Mouse (Mus musculus): Measurements from ENCODE around the gene Hes5. TPM values are rescaled to one million over a fixed set of nuclear protein-coding genes. Genes with fewer than 3 reads are reported as not detected.

Gene Hes5
- polyA plus RNA-seq, 1 experiment from 2014 or later = 0.94 TPM

DNA sequence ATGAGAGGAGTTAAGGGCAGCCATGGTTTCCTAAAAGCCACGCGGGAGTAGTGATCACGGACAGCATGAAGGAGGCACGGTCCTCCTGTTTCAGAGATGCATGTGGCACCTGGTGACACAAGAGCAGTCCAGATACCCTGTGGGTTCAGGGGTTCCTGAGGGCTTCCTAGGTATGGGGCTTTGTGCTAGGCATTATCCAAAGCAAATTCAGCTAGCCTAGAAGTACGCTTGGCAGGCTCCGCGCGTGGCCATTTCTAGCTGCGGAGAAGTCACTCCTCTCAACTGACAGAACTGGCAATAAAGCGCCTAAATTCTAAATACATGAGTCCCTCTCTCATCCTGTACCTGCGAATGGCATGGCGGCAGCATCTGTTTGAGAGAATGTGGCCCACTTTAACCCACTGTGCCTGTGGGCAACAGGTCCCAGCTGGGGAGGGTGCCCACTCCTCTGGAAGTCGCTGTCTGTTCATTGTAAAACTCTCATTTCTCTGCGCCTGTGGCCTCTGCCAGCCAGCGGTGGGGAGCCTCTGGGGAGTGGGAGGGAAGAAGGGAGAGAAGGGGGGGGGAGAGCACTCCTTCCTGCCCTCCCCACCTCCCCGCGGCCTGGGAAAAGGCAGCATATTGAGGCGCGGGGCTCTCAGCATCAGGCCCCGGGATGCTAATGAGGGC lies 568 bp upstream of the Hes5 start:
- peaks cover 78% of the 10 kb centered on the region for H3K27me3 ChIP-seq
- H3K4me3 ChIP-seq = peak overlapping the region; percentile 47
- H3K4me1 ChIP-seq = peaks cover 61% of the 10 kb centered on the region
- 25% methylated on average over 20 of the region's 20 CpGs for WGBS
- H3K27ac ChIP-seq = no peak overlapping the region
- no peak for ATAC-seq (ENCODE audit: low FRiP score, low read depth)
- peak overlapping the region; percentile 82 for H3K4me2 ChIP-seq (replicated peaks)
- H3K36me3 ChIP-seq = no peaks in the 10 kb centered on the region
- H3K9me3 ChIP-seq = no peaks in the 10 kb centered on the region
- no peak overlapping the region; the same call in 1 of the 2 replicates for H3K9ac ChIP-seq

DNA sequence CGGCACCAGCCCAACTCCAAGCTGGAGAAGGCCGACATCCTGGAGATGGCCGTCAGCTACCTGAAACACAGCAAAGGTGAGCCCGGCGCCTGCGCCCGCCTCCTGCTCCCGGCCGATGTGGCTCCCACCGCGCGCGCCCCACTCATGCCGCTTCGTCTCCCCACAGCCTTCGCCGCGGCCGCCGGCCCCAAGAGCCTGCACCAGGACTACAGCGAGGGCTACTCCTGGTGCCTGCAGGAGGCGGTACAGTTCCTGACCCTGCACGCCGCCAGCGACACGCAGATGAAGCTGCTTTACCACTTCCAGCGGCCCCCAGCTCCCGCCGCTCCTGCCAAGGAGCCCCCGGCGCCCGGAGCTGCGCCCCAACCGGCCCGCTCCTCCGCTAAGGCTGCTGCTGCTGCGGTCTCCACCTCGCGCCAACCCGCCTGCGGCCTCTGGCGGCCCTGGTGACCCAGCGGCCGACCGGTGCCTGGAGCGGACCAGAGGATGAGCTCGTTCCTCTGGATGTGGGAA lies 559 bp downstream of the Hes5 start:
- Histone ChIP-seq H3K9ac (peak overlapping the region; percentile 62), H3K4me3 (peak overlapping the region; percentile 47), H3K9me3 (no peaks in the 10 kb centered on the region), H3K4me2 (replicated peaks) (peak overlapping the region; percentile 82), H3K36me3 (peaks cover 3% of the 10 kb centered on the region), H3K27ac (no peak overlapping the region), H3K27me3 (peaks cover 69% of the 10 kb centered on the region), H3K4me1 (peaks cover 73% of the 10 kb centered on the region)
- no peak for ATAC-seq (ENCODE audit: low FRiP score, low read depth)
- under 1% methylated on average over 47 of the region's 47 CpGs for whole genome bisulfite sequencing

DNA sequence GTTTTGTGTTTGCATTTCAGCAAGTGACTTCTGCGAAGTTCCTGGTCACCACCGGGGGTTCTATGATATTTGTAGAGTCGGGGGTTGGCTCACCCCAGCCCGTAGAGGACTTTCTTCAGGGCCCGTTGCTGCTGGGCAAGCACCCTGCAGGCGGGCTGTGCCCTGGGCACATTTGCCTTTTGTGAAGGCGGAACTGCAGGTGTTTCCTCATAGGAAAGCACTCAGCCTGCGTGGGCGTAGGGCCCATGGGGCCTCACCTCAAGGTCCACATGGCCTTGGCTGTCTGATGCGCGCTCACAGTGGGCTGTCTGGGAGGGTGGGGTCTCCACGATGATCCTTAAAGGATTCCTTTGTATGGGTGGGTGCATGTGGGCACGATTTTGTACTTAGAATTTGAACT lies 1.2 kb downstream of the Hes5 start:
- Histone ChIP-seq H3K9me3 (no peaks in the 10 kb centered on the region), H3K9ac (no peak overlapping the region), H3K4me3 (peak overlapping the region; percentile 47), H3K4me2 (replicated peaks) (peak overlapping the region; percentile 82), H3K27me3 (peaks cover 66% of the 10 kb centered on the region), H3K27ac (no peak overlapping the region), H3K36me3 (peaks cover 7% of the 10 kb centered on the region), H3K4me1 (peaks cover 77% of the 10 kb centered on the region)
- no peak for ATAC-seq (ENCODE audit: low FRiP score, low read depth)
- 23% methylated on average over 13 of the region's 13 CpGs for WGBS

DNA sequence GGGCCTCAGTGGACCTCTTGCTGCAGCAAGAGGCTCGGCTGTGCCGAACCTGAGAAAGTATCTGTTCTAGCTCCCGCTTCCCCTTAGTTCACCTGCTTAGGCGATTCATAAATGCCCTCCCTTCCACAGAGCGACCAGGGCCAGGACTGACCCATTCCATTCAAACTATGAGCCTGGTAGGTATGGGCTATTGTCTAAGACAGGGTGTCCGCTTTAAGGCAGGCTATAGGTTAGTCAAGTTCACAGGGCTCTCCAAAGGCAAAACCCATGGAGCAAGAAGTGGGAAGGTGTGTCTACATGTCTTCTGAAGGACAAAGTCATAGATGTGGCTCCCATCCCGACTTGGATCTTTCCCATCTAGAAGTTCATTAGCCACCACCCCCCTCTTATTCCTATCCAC lies 2.0 kb downstream of the Hes5 start:
- H3K9ac ChIP-seq = no peak overlapping the region
- H3K4me1 ChIP-seq = peaks cover 73% of the 10 kb centered on the region
- 80% methylated on average over 7 of the region's 7 CpGs for WGBS
- no peak overlapping the region for H3K27ac ChIP-seq
- peak overlapping the region; percentile 77 for H3K4me2 ChIP-seq (replicated peaks)
- H3K4me3 ChIP-seq = no peak overlapping the region
- no peaks in the 10 kb centered on the region for H3K9me3 ChIP-seq
- ATAC-seq (ENCODE audit: low FRiP score, low read depth) = no peak
- peaks cover 10% of the 10 kb centered on the region for H3K36me3 ChIP-seq
- H3K27me3 ChIP-seq = peaks cover 58% of the 10 kb centered on the region

DNA sequence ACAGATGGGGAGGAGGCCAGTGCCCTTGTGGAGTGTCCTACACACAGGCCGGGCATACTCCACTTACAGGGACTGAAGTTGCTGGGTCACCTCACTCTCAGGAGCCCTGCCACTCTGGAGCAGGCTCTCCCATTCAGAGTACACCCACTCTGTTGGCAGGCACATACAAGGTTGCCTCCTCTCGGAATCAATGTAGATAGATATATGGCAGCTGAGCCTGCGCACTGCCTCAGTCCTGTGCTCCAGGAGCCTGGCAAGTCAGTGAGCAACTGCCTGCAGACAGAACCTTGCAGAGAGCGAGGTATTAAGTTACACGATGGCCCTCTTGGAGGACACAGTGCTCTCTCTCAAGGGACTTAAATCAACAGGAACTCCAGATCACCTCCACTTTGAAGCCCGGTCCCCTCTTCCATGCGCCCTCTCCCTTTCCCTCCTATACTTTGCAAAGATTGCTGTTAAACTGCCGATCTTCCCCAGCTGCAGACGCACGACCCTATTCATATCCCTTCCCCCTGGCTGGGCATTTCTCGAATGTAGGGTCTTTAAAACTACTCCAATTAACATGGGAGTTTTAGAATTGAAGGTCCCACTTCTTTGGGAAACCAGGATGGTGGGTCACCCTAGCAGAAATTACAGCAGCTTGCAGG lies 2.6 kb downstream of the Hes5 start:
- H3K4me3 ChIP-seq = peak overlapping the region; percentile 86
- no peak for ATAC-seq (ENCODE audit: low FRiP score, low read depth)
- no peak overlapping the region for H3K27ac ChIP-seq
- H3K4me1 ChIP-seq = peaks cover 67% of the 10 kb centered on the region
- peak overlapping the region; percentile 77 for H3K4me2 ChIP-seq (replicated peaks)
- no peaks in the 10 kb centered on the region for H3K9me3 ChIP-seq
- peaks cover 12% of the 10 kb centered on the region for H3K36me3 ChIP-seq
- peak overlapping the region; percentile 91; the same call in 1 of the 2 replicates for H3K9ac ChIP-seq
- H3K27me3 ChIP-seq = peaks cover 52% of the 10 kb centered on the region
- WGBS = 17% methylated on average over 11 of the region's 11 CpGs

DNA sequence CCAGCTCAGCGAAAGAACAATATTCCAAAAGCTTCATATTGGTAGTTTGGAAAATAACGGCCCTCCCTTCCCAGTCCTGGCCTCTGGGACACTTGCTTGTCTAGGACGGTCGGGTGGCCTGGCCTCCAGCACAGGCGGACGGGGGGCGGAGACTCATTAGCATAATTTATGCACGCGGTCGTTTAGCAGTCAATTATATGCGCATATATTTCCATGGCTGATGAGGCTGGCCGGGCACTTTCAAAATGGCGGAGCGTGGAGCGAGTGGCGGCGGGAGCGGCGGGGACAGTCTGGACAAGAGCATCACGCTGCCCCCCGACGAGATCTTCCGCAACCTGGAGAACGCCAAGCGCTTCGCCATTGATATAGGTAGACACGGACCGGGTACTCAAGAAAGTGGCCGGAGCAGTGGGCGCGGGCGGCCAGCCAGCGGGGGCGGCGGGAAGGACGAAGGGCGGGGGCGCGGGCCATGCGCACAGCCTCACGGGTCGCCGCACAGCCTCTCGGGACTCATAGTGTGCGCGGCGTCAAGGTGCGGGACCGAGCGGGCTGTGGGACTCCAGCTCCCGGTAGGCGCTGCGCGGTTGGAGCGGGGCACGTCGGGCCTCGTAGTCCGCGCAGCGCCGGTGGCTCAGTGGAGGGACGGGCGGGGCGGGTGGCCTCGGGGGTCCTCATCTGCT lies 3.3 kb downstream of the Hes5 start, which contains the start of gene Pank4:
Gene Pank4, plus strand, starts transcription at position 223 of the 680 bp plus-strand sequence.
- Histone ChIP-seq H3K4me2 (replicated peaks) (peak within 1 kb of the TSS; percentile 77), H3K9ac (peak within 1 kb of the TSS; percentile 91), H3K9me3 (no peaks in the 10 kb centered on the region), H3K27me3 (peaks cover 44% of the 10 kb centered on the region), H3K4me1 (peaks cover 60% of the 10 kb centered on the region), H3K4me3 (peak within 1 kb of the TSS; percentile 86), H3K27ac (peak within 1 kb of the TSS; percentile 83), H3K36me3 (peaks cover 16% of the 10 kb centered on the region)
- ATAC-seq (ENCODE audit: low FRiP score, low read depth) = peak; percentile 93
- whole genome bisulfite sequencing = under 1% methylated on average over 66 of the region's 66 CpGs

DNA sequence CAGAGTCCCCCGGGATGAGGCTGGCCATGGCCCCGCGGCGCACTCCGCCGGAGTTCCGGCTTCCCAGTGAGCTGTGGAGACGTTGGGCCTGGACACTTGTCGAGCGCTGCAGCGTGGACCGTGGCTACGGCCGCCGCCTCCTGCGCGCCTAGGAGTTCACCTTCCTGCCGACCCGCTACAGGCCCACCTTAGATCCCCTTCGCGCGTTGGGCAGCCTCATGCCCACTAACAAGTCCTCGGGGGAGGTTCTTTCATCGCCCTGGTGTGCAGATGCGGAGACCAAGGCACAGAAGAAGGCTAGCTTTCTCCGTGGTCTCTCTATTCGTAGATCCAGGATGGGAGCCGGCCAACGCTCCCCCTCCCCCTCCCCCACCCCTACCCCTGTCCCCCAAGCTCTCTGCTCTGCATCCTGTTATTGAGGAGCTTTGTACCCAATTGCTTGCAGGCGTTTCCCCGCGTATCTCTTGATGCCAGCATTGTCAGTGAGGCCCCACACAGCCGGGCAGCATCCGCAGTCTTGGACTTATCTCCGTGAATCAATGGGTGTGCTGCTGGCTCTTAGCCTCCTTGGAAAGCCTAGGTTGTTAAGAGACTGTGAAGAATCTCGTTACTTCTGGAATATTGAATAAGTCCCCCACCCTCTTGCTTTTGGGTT lies 4.0 kb downstream of the Hes5 start:
- ATAC-seq (ENCODE audit: low FRiP score, low read depth) = no peak
- H3K9ac ChIP-seq = peak overlapping the region; percentile 91
- peak overlapping the region; percentile 77 for H3K4me2 ChIP-seq (replicated peaks)
- H3K9me3 ChIP-seq = no peaks in the 10 kb centered on the region
- peak overlapping the region; percentile 83 for H3K27ac ChIP-seq
- 2% methylated on average over 35 of the region's 36 CpGs for WGBS
- peak overlapping the region; percentile 86 for H3K4me3 ChIP-seq
- H3K36me3 ChIP-seq = peaks cover 23% of the 10 kb centered on the region
- peaks cover 57% of the 10 kb centered on the region for H3K4me1 ChIP-seq
- H3K27me3 ChIP-seq = peaks cover 38% of the 10 kb centered on the region

DNA sequence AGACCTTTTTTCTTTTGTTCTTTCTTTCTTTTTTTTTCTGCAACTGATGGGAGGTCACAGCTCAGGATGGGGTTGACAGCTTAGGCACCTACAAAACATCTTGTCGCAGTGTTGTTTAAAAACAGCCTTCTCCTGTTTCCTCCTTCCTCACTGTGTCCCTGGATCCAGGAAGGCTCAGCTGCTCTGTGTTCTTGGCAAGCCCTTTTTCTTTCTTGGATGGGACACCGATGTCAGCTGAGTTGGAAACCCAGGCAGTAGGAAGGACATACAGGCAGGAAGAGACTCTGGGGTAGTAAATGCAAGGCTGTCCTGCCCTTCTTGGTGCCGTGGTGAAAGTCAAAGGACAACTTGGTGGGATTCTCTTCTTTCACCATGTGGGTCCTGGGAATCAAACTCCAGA lies 5.1 kb downstream of the Hes5 start:
- Histone ChIP-seq H3K9me3 (no peaks in the 10 kb centered on the region), H3K4me1 (peaks cover 47% of the 10 kb centered on the region), H3K4me3 (no peak overlapping the region), H3K36me3 (peaks cover 34% of the 10 kb centered on the region), H3K27ac (no peak overlapping the region), H3K4me2 (replicated peaks) (peak overlapping the region; percentile 77; the same call in 1 of the 2 replicates), H3K27me3 (peaks cover 26% of the 10 kb centered on the region), H3K9ac (peak overlapping the region; percentile 91; the same call in 1 of the 2 replicates)
- WGBS = 77% methylated on average over 3 of the region's 3 CpGs
- no peak for ATAC-seq (ENCODE audit: low FRiP score, low read depth)

DNA sequence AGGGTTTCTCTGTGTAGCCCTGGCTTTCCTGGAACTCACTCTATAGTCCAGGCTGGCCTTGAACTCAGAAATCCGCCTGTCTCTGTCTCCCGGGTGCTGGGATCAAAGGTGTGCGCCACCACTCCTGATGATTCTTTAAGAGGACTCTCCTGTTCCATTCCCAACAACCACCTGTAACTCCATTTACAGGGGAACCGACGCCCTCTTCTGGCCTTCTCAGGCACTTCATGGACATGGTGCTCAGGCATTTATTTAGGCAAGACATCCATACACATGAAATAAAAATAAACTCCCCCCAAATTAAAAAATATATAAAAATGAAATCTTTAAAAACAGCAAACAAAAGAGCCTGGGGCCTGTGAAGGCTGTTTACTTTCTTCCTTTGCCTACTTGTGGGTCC lies 6.5 kb downstream of the Hes5 start:
- Histone ChIP-seq H3K4me3 (no peak overlapping the region), H3K9ac (no peak overlapping the region), H3K27me3 (peaks cover 13% of the 10 kb centered on the region), H3K36me3 (peaks cover 47% of the 10 kb centered on the region), H3K4me2 (replicated peaks) (no peak overlapping the region), H3K9me3 (no peaks in the 10 kb centered on the region), H3K27ac (no peak overlapping the region), H3K4me1 (peaks cover 34% of the 10 kb centered on the region)
- no peak for ATAC-seq (ENCODE audit: low FRiP score, low read depth)
- WGBS = 70% methylated on average over 5 of the region's 5 CpGs

DNA sequence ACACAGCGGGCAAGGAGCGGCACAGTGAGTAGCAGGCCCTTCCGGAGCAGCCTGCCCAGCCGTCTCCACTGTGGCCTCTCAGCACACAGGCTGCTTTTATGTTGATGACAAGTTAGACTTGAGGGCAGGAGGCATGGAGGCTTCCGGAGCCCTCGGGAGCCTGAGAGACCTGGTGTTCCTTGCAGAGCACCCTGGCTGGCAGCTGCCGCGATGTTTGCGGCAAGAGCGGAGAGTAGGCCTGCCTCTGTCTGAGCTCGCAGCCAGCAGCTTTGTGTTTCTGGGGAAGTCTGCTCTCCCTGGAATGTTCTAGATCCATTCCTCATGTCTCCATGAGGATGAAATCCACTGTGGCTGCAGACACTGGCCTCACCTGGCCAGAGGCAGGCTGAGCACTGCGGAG lies 11.8 kb downstream of the Hes5 start:
- Histone ChIP-seq H3K4me1 (no peaks in the 10 kb centered on the region), H3K36me3 (peaks cover 91% of the 10 kb centered on the region), H3K4me2 (replicated peaks) (no peak overlapping the region), H3K27ac (no peak overlapping the region), H3K4me3 (no peak overlapping the region), H3K27me3 (no peaks in the 10 kb centered on the region), H3K9me3 (no peaks in the 10 kb centered on the region), H3K9ac (no peak overlapping the region)
- no peak for ATAC-seq (ENCODE audit: low FRiP score, low read depth)
- WGBS = 97% methylated on average over 12 of the region's 12 CpGs

DNA sequence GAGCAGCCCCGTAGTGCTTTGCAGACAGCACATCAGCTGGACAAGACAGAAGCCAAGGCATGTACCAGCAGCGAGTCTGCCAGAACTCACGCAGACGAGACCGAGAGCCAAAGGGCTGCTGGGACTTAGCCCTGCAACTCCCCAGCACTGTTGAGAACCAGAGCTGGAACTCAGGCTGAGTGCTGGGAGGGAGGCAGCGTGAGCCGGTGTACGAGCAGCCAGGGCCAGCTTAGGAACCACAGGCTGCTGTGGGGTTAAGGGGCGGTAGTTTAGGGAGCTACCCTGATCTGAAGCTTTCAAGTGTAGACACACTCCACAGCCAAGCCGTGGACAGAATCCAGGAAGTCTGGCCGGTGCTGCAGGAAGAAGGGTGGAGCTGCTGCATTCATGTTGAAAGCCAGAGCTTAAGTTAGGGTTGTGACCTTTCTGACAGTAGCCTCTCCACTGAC lies 13.5 kb downstream of the Hes5 start:
- Histone ChIP-seq H3K4me3 (no peak overlapping the region), H3K9me3 (no peaks in the 10 kb centered on the region), H3K4me1 (no peaks in the 10 kb centered on the region), H3K27me3 (no peaks in the 10 kb centered on the region), H3K9ac (no peak overlapping the region), H3K4me2 (replicated peaks) (no peak overlapping the region), H3K27ac (no peak overlapping the region), H3K36me3 (peaks cover 100% of the 10 kb centered on the region)
- no peak for ATAC-seq (ENCODE audit: low FRiP score, low read depth)
- WGBS = 89% methylated on average over 11 of the region's 11 CpGs
